Mouse (Mus musculus) testis, adult 2 months (tissue): Measurements from ENCODE around the gene Smim20.

Experiments
- CTCF ChIP-seq: fragments of 200-500 bp; IDR thresholded peaks from 2 replicates; pipeline ENCODE4 v1.5.1; 2012; ENCODE audit warnings: low read depth, mild to moderate bottlenecking, inconsistent platforms, low read length, moderate library complexity; ENCODE audit not compliant: control insufficient read depth, insufficient read depth, insufficient replicate concordance
- POLR2A ChIP-seq: fragments of 200-500 bp; IDR thresholded peaks from 2 replicates; pipeline ENCODE4 v1.6.1; 2012; ENCODE audit warnings: low read depth, mild to moderate bottlenecking, inconsistent platforms, low read length, moderate library complexity; ENCODE audit not compliant: control insufficient read depth

GRCm38 (mm10) chr5:53323121-53323520, 56.2 kb downstream of the Smim20 start:
- no peak for TF ChIP-seq CTCF
- TF ChIP-seq POLR2A = no peak
